Mouse (Mus musculus): ENCODE results near the gene Vav3. TPM values are rescaled to one million over a fixed set of nuclear protein-coding genes. Genes with fewer than 3 reads are reported as not detected.

The Vav3 gene
- total and polyA plus RNA-seq, 3 experiments = 0.08 TPM; not detected in 2

- Histone ChIP-seq H3K27me3 (replicated peaks) (no peaks in the 10 kb centered on the region), H3K9me3 (replicated peaks; ENCODE audit: low read length) (no peaks in the 10 kb centered on the region), H3K4me1 (ENCODE audit: control insufficient read depth in 1 of 2, insufficient read depth in 2 of 2) (peaks cover 2 to 3% of the 10 kb centered on the region in 2 experiments; a peak in 2 of 4 replicates), H3K79me2 (replicated peaks; ENCODE audit: control insufficient read depth, extremely low read depth, insufficient read depth, poor library complexity, severe bottlenecking) (no peaks in the 10 kb centered on the region), H3K4me3 (replicated peaks in 1 of 3; ENCODE audit: low read depth in 2 of 3, low read length in 2 of 3, poor library complexity in 1 of 3) (no peak overlapping the region), H3K27ac (ENCODE audit: insufficient read depth, low read depth) (no peak overlapping the region), H3K9ac (ENCODE audit: insufficient read depth, low read depth) (no peak overlapping the region), H3K36me3 (replicated peaks in 1 of 2; ENCODE audit: control insufficient read depth in 1 of 2, insufficient read depth in 1 of 2, low read length in 1 of 2) (no peaks in the 10 kb centered on the region), H3K4me2 (ENCODE audit: insufficient read depth, low read depth, poor library complexity, severe bottlenecking) (no peak overlapping the region)
- TF ChIP-seq ZC3H11A (IDR thresholded peaks at IDR 0.05; ENCODE audit: low read depth, low read length) (no peak), CTCF (conservative IDR thresholded peaks at IDR 0.05 in 1 of 2, IDR thresholded peaks at IDR 0.05 in 1 of 2; ENCODE audit: low read depth in 2 of 2, low read length in 2 of 2) (peak in 1 of 2 experiments; percentile 14; a peak in 1 of 4 replicates)
- in situ Hi-C loops (cut with MboI; ENCODE audit: low pct_ligation_motif_present, low pct_unique_long_range_greater_than_20kb, low sequenced_read_pairs) = no loop called here
- no peak for DNase-seq (ENCODE audit: extremely low read depth)
- dilution Hi-C loops (cut with MboI; ENCODE audit: extremely low pct_ligation_motif_present, extremely low pct_unique_long_range_greater_than_20kb, low sequenced_read_pairs) = no loop called here
Observed at GRCm38 (mm10) chr3:109528688-109529087, 188.2 kb downstream of the Vav3 start.

DNA sequence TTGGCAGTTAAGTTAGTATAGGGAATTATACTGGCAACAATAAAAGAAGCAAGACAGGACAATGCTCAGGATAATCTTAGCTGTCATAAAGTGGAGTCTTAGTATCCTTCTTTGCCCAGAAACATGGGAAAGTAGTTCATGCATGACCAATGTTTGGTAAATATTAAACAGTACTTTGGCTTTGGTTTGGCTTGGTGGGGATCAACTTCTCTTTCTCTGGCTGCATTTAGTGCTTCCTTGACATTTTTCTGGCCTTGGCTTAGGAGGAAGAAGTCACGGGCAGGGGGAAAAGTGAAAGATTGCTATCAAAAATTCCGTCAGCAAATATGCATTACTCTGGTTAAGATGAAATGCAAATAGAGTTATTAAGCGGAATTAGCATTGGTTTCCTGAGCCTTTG, 197.2 kb downstream of the Vav3 start:
- in situ Hi-C loops (cut with MboI; ENCODE audit: low pct_ligation_motif_present, low pct_unique_long_range_greater_than_20kb, low sequenced_read_pairs) (no loop called here), dilution Hi-C loops (cut with MboI; ENCODE audit: extremely low pct_ligation_motif_present, extremely low pct_unique_long_range_greater_than_20kb, low sequenced_read_pairs) (no loop called here)
- H3K4me3 ChIP-seq (replicated peaks in 1 of 3; ENCODE audit: low read depth in 2 of 3, low read length in 2 of 3, poor library complexity in 1 of 3) = no peak overlapping the region
- no peaks in the 10 kb centered on the region for H3K79me2 ChIP-seq (replicated peaks; ENCODE audit: control insufficient read depth, extremely low read depth, insufficient read depth, poor library complexity, severe bottlenecking)
- H3K36me3 ChIP-seq (replicated peaks in 1 of 2; ENCODE audit: control insufficient read depth in 1 of 2, insufficient read depth in 1 of 2, low read length in 1 of 2) = no peaks in the 10 kb centered on the region
- H3K27ac ChIP-seq (ENCODE audit: insufficient read depth, low read depth) = no peak overlapping the region
- H3K4me2 ChIP-seq (ENCODE audit: insufficient read depth, low read depth, poor library complexity, severe bottlenecking) = no peak overlapping the region
- H3K9ac ChIP-seq (ENCODE audit: insufficient read depth, low read depth) = no peak overlapping the region
- DNase-seq (ENCODE audit: extremely low read depth) = no peak
- H3K9me3 ChIP-seq (replicated peaks; ENCODE audit: low read length) = no peaks in the 10 kb centered on the region
- peaks cover 21% of the 10 kb centered on the region for H3K27me3 ChIP-seq (replicated peaks)
- no peaks in the 10 kb centered on the region for H3K4me1 ChIP-seq (ENCODE audit: control insufficient read depth in 1 of 2, insufficient read depth in 2 of 2)
- TF ChIP-seq CTCF (conservative IDR thresholded peaks at IDR 0.05 in 1 of 2, IDR thresholded peaks at IDR 0.05 in 1 of 2; ENCODE audit: low read depth in 2 of 2, low read length in 2 of 2) (no peak), ZKSCAN1 (IDR thresholded peaks at IDR 0.05; ENCODE audit: borderline replicate concordance, low read depth, low read length) (no peak), BHLHE40 (IDR thresholded peaks at IDR 0.05; ENCODE audit: low read depth, low read length) (no peak), TCF12 (IDR thresholded peaks at IDR 0.05; ENCODE audit: low read depth, low read length) (no peak), MEF2A (IDR thresholded peaks at IDR 0.05; ENCODE audit: borderline replicate concordance, low read depth, low read length) (no peak), JUN (IDR thresholded peaks at IDR 0.05; ENCODE audit: insufficient read depth, low read depth, low read length) (no peak), MAZ (IDR thresholded peaks at IDR 0.05; ENCODE audit: low read depth, low read length) (no peak), NRF1 (IDR thresholded peaks at IDR 0.05; ENCODE audit: low read depth, low read length) (no peak), EP300 (IDR thresholded peaks at IDR 0.05; ENCODE audit: low read length) (no peak)

GRCm38 (mm10) chr3:109540009-109540408, 199.6 kb downstream of the Vav3 start:
- Histone ChIP-seq H3K4me2 (ENCODE audit: insufficient read depth, low read depth, poor library complexity, severe bottlenecking) (no peak overlapping the region), H3K9me3 (replicated peaks; ENCODE audit: low read length) (no peaks in the 10 kb centered on the region), H3K36me3 (replicated peaks in 1 of 2; ENCODE audit: control insufficient read depth in 1 of 2, insufficient read depth in 1 of 2, low read length in 1 of 2) (no peaks in the 10 kb centered on the region), H3K27ac (ENCODE audit: insufficient read depth, low read depth) (no peak overlapping the region), H3K9ac (ENCODE audit: insufficient read depth, low read depth) (no peak overlapping the region), H3K4me3 (replicated peaks in 1 of 3; ENCODE audit: low read depth in 2 of 3, low read length in 2 of 3, poor library complexity in 1 of 3) (no peak overlapping the region), H3K4me1 (ENCODE audit: control insufficient read depth in 1 of 2, insufficient read depth in 2 of 2) (no peaks in the 10 kb centered on the region), H3K79me2 (replicated peaks; ENCODE audit: control insufficient read depth, extremely low read depth, insufficient read depth, poor library complexity, severe bottlenecking) (no peaks in the 10 kb centered on the region), H3K27me3 (replicated peaks) (peaks cover 24% of the 10 kb centered on the region)
- in situ Hi-C loops (cut with MboI; ENCODE audit: low pct_ligation_motif_present, low pct_unique_long_range_greater_than_20kb, low sequenced_read_pairs) (no loop called here), dilution Hi-C loops (cut with MboI; ENCODE audit: extremely low pct_ligation_motif_present, extremely low pct_unique_long_range_greater_than_20kb, low sequenced_read_pairs) (no loop called here)
- TF ChIP-seq RAD21 (IDR thresholded peaks at IDR 0.05; ENCODE audit: low read depth, low read length) = no peak
- no peak for TF ChIP-seq MXI1 (IDR thresholded peaks at IDR 0.05; ENCODE audit: low read depth, low read length)
- no peak for TF ChIP-seq CHD2 (IDR thresholded peaks at IDR 0.05; ENCODE audit: low read length)
- TF ChIP-seq MAFK (IDR thresholded peaks at IDR 0.05; ENCODE audit: insufficient replicate concordance, low read length) = no peak
- no peak for TF ChIP-seq SMC3 (IDR thresholded peaks at IDR 0.05; ENCODE audit: low read depth, low read length)
- DNase-seq (ENCODE audit: extremely low read depth) = no peak
